Mouse (Mus musculus): ENCODE measurements at regions not wholly inside any gene's neighbourhood (a gene's known extent, or its start where the extent isn't known, plus 50 kb on each side); places are given as distances from the start of the nearest gene placed in this dataset.

DNA sequence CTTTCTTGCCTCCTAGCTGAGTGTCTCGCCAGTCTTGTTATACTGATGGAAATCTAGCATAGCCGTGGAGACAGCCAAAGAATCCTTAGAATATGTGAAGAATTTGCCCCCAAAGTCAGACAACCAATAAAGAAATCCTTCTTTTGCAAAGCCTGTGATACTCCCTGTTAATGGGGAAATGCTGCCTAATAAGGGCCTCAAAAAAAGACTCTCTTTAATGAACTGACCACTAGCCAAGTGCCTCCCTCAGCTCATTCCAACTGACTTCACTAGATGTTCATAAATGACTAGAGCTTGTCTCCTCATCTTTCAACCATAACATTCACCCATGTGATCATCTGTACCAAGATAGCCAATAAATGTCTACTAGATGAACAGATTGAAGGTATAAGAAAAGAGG, 62.3 kb upstream of the N6amt1 start:
- TF ChIP-seq REST (IDR thresholded peaks at IDR 0.05; ENCODE audit: insufficient read depth, insufficient read length) (no peak), MAX (IDR thresholded peaks at IDR 0.05; ENCODE audit: low read depth) (no peak), TCF12 (IDR thresholded peaks at IDR 0.05; ENCODE audit: insufficient read depth, poor library complexity, severe bottlenecking) (no peak), POLR2A (IDR thresholded peaks at IDR 0.05; ENCODE audit: insufficient read length, low read depth) (no peak), MYOG (IDR thresholded peaks at IDR 0.05; ENCODE audit: control insufficient read depth in 1 of 3, insufficient read depth in 1 of 3, insufficient read length in 2 of 3, low read depth in 2 of 3) (no peak), POLR2AphosphoS2 (IDR thresholded peaks at IDR 0.05; ENCODE audit: insufficient read length, low read depth) (no peak), USF1 (IDR thresholded peaks at IDR 0.05; ENCODE audit: low read depth) (no peak), MYOD1 (IDR thresholded peaks at IDR 0.05; ENCODE audit: control insufficient read depth in 1 of 3, insufficient read length in 2 of 3, low read depth in 2 of 3) (no peak), E2F4 (IDR thresholded peaks at IDR 0.05; ENCODE audit: insufficient read depth) (no peak), CEBPB (IDR thresholded peaks at IDR 0.05; ENCODE audit: insufficient read depth, poor library complexity, severe bottlenecking) (no peak), TCF3 (IDR thresholded peaks at IDR 0.05; ENCODE audit: insufficient read length, low read depth) (no peak), SRF (IDR thresholded peaks at IDR 0.05; ENCODE audit: control insufficient read depth, insufficient read length, low read depth) (no peak)

Measured in myocyte (in vitro differentiated cells).